Mouse (Mus musculus): ENCODE data around the gene Msh4.

DNA sequence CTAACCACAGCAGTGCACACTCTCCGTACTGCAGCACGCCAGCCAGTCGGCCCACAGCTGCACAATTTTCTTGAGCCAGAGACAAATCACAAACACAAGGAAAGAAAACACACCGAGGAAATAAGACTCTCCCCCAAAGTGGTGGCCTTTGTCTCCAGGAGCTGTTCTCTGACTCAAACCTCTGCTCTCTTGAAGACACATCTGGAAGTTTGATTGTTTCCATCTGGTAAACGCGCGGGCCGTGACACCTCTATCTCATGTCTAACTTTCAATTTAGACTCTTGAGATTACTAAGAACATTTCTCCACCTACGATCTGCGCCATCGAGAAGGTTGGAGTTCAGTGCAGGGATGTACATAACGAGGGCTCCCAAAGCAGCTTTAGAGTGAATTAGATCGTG is 97.5 kb downstream of the Msh4 start:
- no peak for TF ChIP-seq CTCF (IDR thresholded peaks at IDR 0.05; ENCODE audit: insufficient read depth, low read depth, low read length)
- no peak for TF ChIP-seq POLR2A (IDR thresholded peaks at IDR 0.05; ENCODE audit: insufficient read depth, low read depth, low read length)

All from olfactory bulb, adult 2 months (tissue).